ENCODE assay signal across 8 mouse cellular contexts in the genomic region with DNA sequence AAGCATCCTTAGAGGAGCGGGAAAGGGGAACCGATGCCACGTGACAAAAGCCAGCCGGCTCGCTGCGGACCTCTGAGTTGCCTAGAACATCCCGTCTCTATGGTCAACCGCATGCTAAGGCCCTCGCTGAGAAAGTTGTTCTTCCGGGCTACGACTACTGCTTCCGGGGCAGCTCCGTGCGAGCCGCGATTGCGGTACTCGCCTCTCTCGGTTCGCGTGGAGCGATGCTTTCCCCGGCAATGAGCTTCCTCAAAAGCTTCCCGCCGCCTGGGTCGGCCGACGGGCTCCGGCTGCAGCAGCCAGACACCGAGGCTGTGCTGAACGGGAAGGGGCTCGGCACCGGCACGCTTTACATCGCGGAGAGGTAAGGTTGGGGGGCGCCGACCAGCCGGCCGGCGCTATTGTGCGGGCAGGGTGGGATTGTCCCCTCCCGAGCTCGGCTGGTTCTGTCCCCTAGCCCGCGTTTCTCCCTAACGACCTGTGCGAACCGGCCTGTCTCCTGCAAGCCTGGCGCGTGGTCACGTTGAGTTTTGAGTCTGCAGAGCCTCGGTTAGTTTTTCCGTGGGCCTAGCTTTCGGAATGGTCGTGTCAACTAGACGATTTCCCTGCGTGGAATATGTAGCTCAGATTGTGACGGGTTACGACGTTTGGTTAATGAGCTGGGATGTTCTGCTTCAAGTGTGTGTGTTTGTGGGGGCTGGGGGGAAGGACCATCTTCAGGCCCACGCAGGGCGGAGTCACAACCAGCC. TPM values are rescaled to one million over a fixed set of nuclear protein-coding genes. Genes with fewer than 3 reads are reported as not detected.
A peak's percentile ranks its signal among the peaks of the same experiment; 100 is the strongest.
DNase-seq lines count a peak whose midpoint lies in the region; ATAC-seq and TF ChIP-seq lines count a peak whose summit lies in the region.

Clns1a (plus strand) TSS at position 129 of the 749 bp plus-strand sequence.

- peaks cover 7% of the 10 kb centered on the region for H3K36me3 ChIP-seq in embryonic facial prominence, embryonic 15.5 days
- H3K36me3 ChIP-seq in kidney, embryonic 14.5 days (ENCODE audit: control insufficient read depth, insufficient read depth, low read length): no peaks in the 10 kb centered on the region
- peaks cover 12% of the 10 kb centered on the region for H3K36me3 ChIP-seq in limb, embryonic 15.5 days

- peak within 1 kb of the TSS; percentile 67 for H3K4me2 ChIP-seq in embryonic facial prominence, embryonic 15.5 days (replicated peaks)
- peak within 1 kb of the TSS; percentile 75 for H3K4me2 ChIP-seq in kidney, embryonic 14.5 days (replicated peaks; ENCODE audit: low read depth, low read length)
- peak within 1 kb of the TSS; percentile 52 for H3K4me2 ChIP-seq in limb, embryonic 15.5 days

- H3K4me3 ChIP-seq in bone marrow, adult 2 months (replicated peaks; ENCODE audit: control insufficient read depth, low read depth, low read length): peak within 1 kb of the TSS; percentile 77
- peak within 1 kb of the TSS; percentile 94 for H3K4me3 ChIP-seq in embryonic facial prominence, embryonic 15.5 days (replicated peaks)
- peak within 1 kb of the TSS; percentile 98 for H3K4me3 ChIP-seq in kidney, embryonic 14.5 days (ENCODE audit: low read length)
- peak within 1 kb of the TSS; percentile 99 for H3K4me3 ChIP-seq in limb, embryonic 15.5 days

- no peak; the same call in 1 of the 2 replicates for TF ChIP-seq POLR2A in bone marrow, adult 2 months (IDR thresholded peaks at IDR 0.05; ENCODE audit: borderline replicate concordance, control insufficient read depth, low read depth, low read length)

- under 1% methylated on average over 63 of the region's 63 CpGs for WGBS in bone marrow, adult 2 months
- under 1% methylated on average over 63 of the region's 63 CpGs for WGBS in embryonic facial prominence, embryonic 15.5 days
- WGBS in kidney, embryonic 14.5 days: under 1% methylated on average over 63 of the region's 63 CpGs
- WGBS in limb, embryonic 15.5 days: under 1% methylated on average over 63 of the region's 63 CpGs

- ATAC-seq in embryonic facial prominence, embryonic 15.5 days (ENCODE audit: insufficient number of reproducible peaks, low FRiP score, low TSS enrichment, low read depth): peak; percentile 96
- ATAC-seq in kidney, embryonic 14.5 days (ENCODE audit: low FRiP score, low TSS enrichment): peak; percentile 98
- ATAC-seq in limb, embryonic 15.5 days (ENCODE audit: insufficient number of reproducible peaks, low FRiP score, low TSS enrichment, low read depth): peak; percentile 95

- no peaks in the 10 kb centered on the region for H3K27me3 ChIP-seq in embryonic facial prominence, embryonic 15.5 days
- no peaks in the 10 kb centered on the region for H3K27me3 ChIP-seq in kidney, embryonic 14.5 days (ENCODE audit: control insufficient read depth, insufficient read depth, low read length)
- H3K27me3 ChIP-seq in limb, embryonic 15.5 days: no peaks in the 10 kb centered on the region

- no peak for TF ChIP-seq CTCF in bone marrow, adult 2 months (IDR thresholded peaks at IDR 0.05; ENCODE audit: control insufficient read depth, insufficient read depth, low read length)

- H3K9ac ChIP-seq in embryonic facial prominence, embryonic 15.5 days: peak within 1 kb of the TSS; percentile 76
- peak within 1 kb of the TSS; percentile 95 for H3K9ac ChIP-seq in kidney, embryonic 14.5 days (ENCODE audit: low read depth, low read length)
- H3K9ac ChIP-seq in limb, embryonic 15.5 days: peak within 1 kb of the TSS; percentile 86

- no peaks in the 10 kb centered on the region for H3K9me3 ChIP-seq in embryonic facial prominence, embryonic 15.5 days (replicated peaks)
- H3K9me3 ChIP-seq in kidney, embryonic 14.5 days (ENCODE audit: control insufficient read depth, low read length): peaks cover 3% of the 10 kb centered on the region; the same call in 1 of the 2 replicates
- H3K9me3 ChIP-seq in limb, embryonic 15.5 days: no peaks in the 10 kb centered on the region

- peak; percentile 95 for DNase-seq in 416B (ENCODE audit: low read depth)
- peak; percentile 88 to 91 for DNase-seq in heart, adult 9 months (ENCODE audit: low spot score in 2 of 2)
- DNase-seq in monocyte, adult 2 months (ENCODE audit: low read depth in 1 of 2, low spot score in 2 of 2): peak; percentile 80 to 86
- DNase-seq in spleen, postnatal 36 days (ENCODE audit: low spot score in 2 of 2): peak; percentile 89 to 90

- H3K4me1 ChIP-seq in bone marrow, adult 2 months (ENCODE audit: control insufficient read depth, insufficient read depth, low read length): peaks cover 2% of the 10 kb centered on the region; the same call in 1 of the 2 replicates
- H3K4me1 ChIP-seq in embryonic facial prominence, embryonic 15.5 days: peaks cover 13% of the 10 kb centered on the region
- peaks cover 9% of the 10 kb centered on the region; the same call in 1 of the 2 replicates for H3K4me1 ChIP-seq in kidney, embryonic 14.5 days (ENCODE audit: control insufficient read depth, insufficient read depth, low read length)
- H3K4me1 ChIP-seq in limb, embryonic 15.5 days: peaks cover 6% of the 10 kb centered on the region

- peak within 1 kb of the TSS; percentile 48 for H3K27ac ChIP-seq in bone marrow, adult 2 months (ENCODE audit: control insufficient read depth, insufficient read depth, low read depth, low read length, poor library complexity)
- H3K27ac ChIP-seq in embryonic facial prominence, embryonic 15.5 days (replicated peaks): peak within 1 kb of the TSS; percentile 84
- peak within 1 kb of the TSS; percentile 73 for H3K27ac ChIP-seq in kidney, embryonic 14.5 days (ENCODE audit: low read depth, low read length)
- H3K27ac ChIP-seq in limb, embryonic 15.5 days: peak within 1 kb of the TSS; percentile 87

RNA-seq across cellular contexts. Expression of gene Clns1a, which starts in this region (rescaled TPM):
- 27.7 and 36.1 TPM in 2 replicates for polyA plus RNA-seq in bone marrow, adult 2 months (2011; ENCODE audit: insufficient read depth, insufficient read length, low replicate concordance, missing spikeins)
- 168 and 176 TPM in 2 replicates for polyA plus RNA-seq in embryonic facial prominence, embryonic 15.5 days (2015; fragmentation: Nextera tagmentation; extraction: Ambion mirVana)
- 237 and 238 TPM in 2 replicates for polyA plus RNA-seq in kidney, embryonic 14.5 days (2014; fragmentation: Nextera tagmentation; extraction: Ambion mirVana)
- 175 and 177 TPM in 2 replicates for polyA plus RNA-seq in limb, embryonic 15.5 days (2015; fragmentation: Nextera tagmentation; extraction: Ambion mirVana)

Comparison
In these comparisons a context has a peak if more than half of its experiments do, and no peak if none do; other contexts are left out.
1. Peak in every context shown above with its lines: DNase-seq, ATAC-seq, H3K4me3 ChIP-seq and H3K27ac ChIP-seq.